Mouse (Mus musculus) CH12.LX (cell line): ENCODE results near the gene Gtpbp2.

Experiments used
- CTCF ChIP-seq, 2 experiments: IDR thresholded peaks in 1 of 2; conservative IDR thresholded peaks in 1 of 2; 2 replicates each; pipeline ENCODE4 v1.5.1; 2011 to 2012; ENCODE audit warnings: low read depth in 2 of 2, low read length in 2 of 2, improper control_type of control experiment in 1 of 2, inconsistent platforms in 1 of 2, mild to moderate bottlenecking in 1 of 2, moderate library complexity in 1 of 2
- MXI1 ChIP-seq: IDR thresholded peaks from 2 replicates; pipeline ENCODE4 v1.6.1; 2011; ENCODE audit warnings: mild to moderate bottlenecking, low read depth, low read length, improper control_type of control experiment

DNA sequence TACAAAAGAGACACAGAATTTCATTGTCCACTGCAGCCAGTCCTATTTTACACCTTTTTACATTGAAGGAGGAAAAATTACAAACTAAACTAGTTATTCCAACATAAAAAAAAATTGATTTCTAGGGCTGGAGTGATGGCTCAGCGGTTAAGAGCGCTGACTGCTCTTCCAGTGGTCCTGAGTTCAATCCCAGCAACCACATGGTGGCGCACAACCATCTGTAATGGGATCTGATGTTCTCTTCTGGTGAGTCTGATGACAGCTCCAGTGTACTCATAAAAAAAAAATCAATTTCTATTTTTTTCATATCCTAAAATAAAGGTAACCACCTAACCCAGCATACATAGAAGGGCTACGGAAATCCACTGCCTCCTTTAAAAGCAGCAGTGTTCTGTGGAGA is 21.4 kb downstream of the Gtpbp2 start:
- TF ChIP-seq CTCF (conservative IDR thresholded peaks at IDR 0.05 in 1 of 2, IDR thresholded peaks at IDR 0.05 in 1 of 2; ENCODE audit: low read depth in 2 of 2, low read length in 2 of 2): peak in 1 of 2 experiments; percentile 40; a peak in 2 of 4 replicates
- no peak for TF ChIP-seq MXI1
